Mouse (Mus musculus): Measurements from ENCODE around the gene Rassf3.

- no peak for TF ChIP-seq MAFK (IDR thresholded peaks at IDR 0.05; ENCODE audit: insufficient read depth, low read depth, low read length)
- TF ChIP-seq HCFC1 (IDR thresholded peaks at IDR 0.05; ENCODE audit: borderline replicate concordance, insufficient read depth, low read length): no peak
- TF ChIP-seq CHD2 (IDR thresholded peaks at IDR 0.05; ENCODE audit: low read depth, low read length): no peak
These were observed 36.8 kb downstream of the Rassf3 start for GRCm38 (mm10) chr10:121439310-121439731.
